Mouse (Mus musculus) forebrain, embryonic 11.5 days (tissue): ENCODE results near the gene Agmo. TPM values are rescaled to one million over a fixed set of nuclear protein-coding genes. Genes with fewer than 3 reads are reported as not detected.

Source experiments
- ATAC-seq: fragments of 200-750 bp; cut with Nextera tagmentation; replicated peaks from 2 replicates; pipeline ENCODE4 v1.8.0; 2017; ENCODE audit warnings: moderate TSS enrichment; ENCODE audit not compliant: low FRiP score
- DNase-seq: peaks from one replicate; pipeline ENCODE4 v3.0.0-alpha.2; 2017; ENCODE audit warnings: low spot score
- H3K27ac ChIP-seq: fragments of 300-500 bp; sonication (generic); 2 replicates; pipeline ENCODE4 v1.5.1; 2014; ENCODE audit warnings: low read depth, low read length
- H3K27me3 ChIP-seq: fragments of 300-500 bp; sonication (generic); 2 replicates; pipeline ENCODE4 v1.6.1; 2014; ENCODE audit warnings: mild to moderate bottlenecking, low read length, mixed read lengths; ENCODE audit not compliant: control insufficient read depth, insufficient read depth
- H3K36me3 ChIP-seq: fragments of 300-500 bp; sonication (generic); 2 replicates; pipeline ENCODE4 v1.6.1; 2014; ENCODE audit warnings: mild to moderate bottlenecking, low read length, moderate library complexity, mixed read lengths; ENCODE audit not compliant: control insufficient read depth, insufficient read depth
- H3K4me1 ChIP-seq: fragments of 300-500 bp; sonication (generic); replicated peaks from 2 replicates; pipeline ENCODE4 v1.6.1; 2014; ENCODE audit warnings: low read length, mixed read lengths; ENCODE audit not compliant: control insufficient read depth, insufficient read depth
- H3K4me2 ChIP-seq: fragments of 300-500 bp; sonication (generic); 2 replicates; pipeline ENCODE4 v1.6.1; 2014; ENCODE audit warnings: low read depth, mild to moderate bottlenecking, low read length, moderate library complexity, mixed read lengths; ENCODE audit not compliant: severe bottlenecking
- H3K4me3 ChIP-seq: fragments of 300-500 bp; sonication (generic); 2 replicates; pipeline ENCODE4 v1.5.1; 2014; ENCODE audit warnings: low read depth, low read length
- H3K9ac ChIP-seq: fragments of 300-500 bp; sonication (generic); 2 replicates; pipeline ENCODE4 v1.6.1; 2014; ENCODE audit warnings: low read length
- H3K9me3 ChIP-seq: fragments of 300-500 bp; sonication (generic); 2 replicates; pipeline ENCODE4 v1.6.1; 2016; ENCODE audit warnings: low read length, mixed read lengths; ENCODE audit not compliant: control insufficient read depth
- WGBS: fragments of 180-500 bp; shearing (Covaris S2); extraction: QIAGEN DNeasy Blood & Tissue Kit; methylation state at CpG from one replicate; pipeline ENCODE4 v1.1.7; 2014; 5-methylcytosine and 5-hydroxymethylcytosine counted together
- polyA plus RNA-seq: library from polyadenylated mRNA; unstranded; fragments of >200 nt; fragmentation: Nextera tagmentation; extraction: Ambion mirVana; gene quantifications from 2 replicates; pipeline ENCODE4 v1.2.1, GENCODE M21; 2014

Gene Agmo
- polyA plus RNA-seq, 1 experiment from 2014 or later = 0.37 TPM

GRCm38 (mm10) chr12:37540994-37541393 is 299.6 kb downstream of the Agmo start:
- Histone ChIP-seq H3K36me3 (no peaks in the 10 kb centered on the region), H3K9me3 (no peaks in the 10 kb centered on the region), H3K4me2 (no peak overlapping the region), H3K9ac (no peak overlapping the region), H3K27me3 (no peaks in the 10 kb centered on the region), H3K4me3 (no peak overlapping the region), H3K27ac (no peak overlapping the region), H3K4me1 (no peaks in the 10 kb centered on the region)
- DNase-seq = no peak
- no peak for ATAC-seq
- 93% methylated on average over 1 of the region's 1 CpGs for WGBS

- no peak for DNase-seq
- Histone ChIP-seq H3K27me3 (no peaks in the 10 kb centered on the region), H3K9ac (no peak overlapping the region), H3K27ac (no peak overlapping the region), H3K4me3 (no peak overlapping the region), H3K4me2 (no peak overlapping the region), H3K4me1 (no peaks in the 10 kb centered on the region), H3K9me3 (no peaks in the 10 kb centered on the region), H3K36me3 (no peaks in the 10 kb centered on the region)
- 64% methylated on average over 1 of the region's 1 CpGs for WGBS
- ATAC-seq = no peak
Measured at GRCm38 (mm10) chr12:37558284-37558683, 316.8 kb downstream of the Agmo start.

GRCm38 (mm10) chr12:37565882-37566596 is 324.6 kb downstream of the Agmo start:
- Histone ChIP-seq H3K4me1 (no peaks in the 10 kb centered on the region), H3K27ac (no peak overlapping the region), H3K9me3 (no peaks in the 10 kb centered on the region), H3K36me3 (no peaks in the 10 kb centered on the region), H3K4me3 (no peak overlapping the region), H3K27me3 (no peaks in the 10 kb centered on the region), H3K9ac (no peak overlapping the region), H3K4me2 (no peak overlapping the region)
- no peak for ATAC-seq
- no peak for DNase-seq
- 82% methylated on average over 5 of the region's 5 CpGs for WGBS

- no peaks in the 10 kb centered on the region for H3K36me3 ChIP-seq
- no peak for ATAC-seq
- WGBS = 65% methylated on average over 3 of the region's 3 CpGs
- no peaks in the 10 kb centered on the region for H3K4me1 ChIP-seq
- H3K27ac ChIP-seq = no peak overlapping the region
- no peak overlapping the region for H3K4me3 ChIP-seq
- no peak overlapping the region for H3K9ac ChIP-seq
- DNase-seq = no peak
- H3K27me3 ChIP-seq = no peaks in the 10 kb centered on the region
- no peaks in the 10 kb centered on the region for H3K9me3 ChIP-seq
- no peak overlapping the region for H3K4me2 ChIP-seq
Measured at GRCm38 (mm10) chr12:37571922-37572321, 330.5 kb downstream of the Agmo start.

GRCm38 (mm10) chr12:37582777-37583176 is 341.3 kb downstream of the Agmo start:
- no peak overlapping the region for H3K27ac ChIP-seq
- ATAC-seq = no peak
- no peak for DNase-seq

GRCm38 (mm10) chr12:37592853-37593252 is 351.4 kb downstream of the Agmo start:
- Histone ChIP-seq H3K36me3 (no peaks in the 10 kb centered on the region), H3K9ac (no peak overlapping the region), H3K4me3 (no peak overlapping the region), H3K4me2 (no peak overlapping the region), H3K9me3 (no peaks in the 10 kb centered on the region), H3K4me1 (no peaks in the 10 kb centered on the region), H3K27me3 (no peaks in the 10 kb centered on the region), H3K27ac (no peak overlapping the region)
- 80% methylated on average over 3 of the region's 3 CpGs for WGBS
- no peak for ATAC-seq
- DNase-seq = no peak

More at GRCm38 (mm10) chr12:37582777-37583176, 341.3 kb downstream of the Agmo start:
- WGBS = 80% methylated on average over 8 of the region's 8 CpGs
- Histone ChIP-seq H3K9ac (no peak overlapping the region), H3K36me3 (no peaks in the 10 kb centered on the region), H3K4me2 (no peak overlapping the region), H3K27me3 (no peaks in the 10 kb centered on the region), H3K9me3 (no peaks in the 10 kb centered on the region), H3K4me3 (no peak overlapping the region), H3K4me1 (no peaks in the 10 kb centered on the region)

GRCm38 (mm10) chr12:37612837-37613236 is 371.4 kb downstream of the Agmo start:
- H3K27ac ChIP-seq = no peak overlapping the region
- no peaks in the 10 kb centered on the region for H3K4me1 ChIP-seq
- H3K4me3 ChIP-seq = no peak overlapping the region
- H3K36me3 ChIP-seq = no peaks in the 10 kb centered on the region
- WGBS = 95% methylated on average over 4 of the region's 4 CpGs
- no peaks in the 10 kb centered on the region for H3K9me3 ChIP-seq
- DNase-seq (no peak), ATAC-seq (no peak)
- H3K27me3 ChIP-seq = no peaks in the 10 kb centered on the region
- no peak overlapping the region for H3K9ac ChIP-seq
- H3K4me2 ChIP-seq = no peak overlapping the region

GRCm38 (mm10) chr12:37614769-37615168 is 373.3 kb downstream of the Agmo start:
- Histone ChIP-seq H3K4me2 (no peak overlapping the region), H3K9ac (no peak overlapping the region), H3K36me3 (no peaks in the 10 kb centered on the region), H3K27me3 (no peaks in the 10 kb centered on the region), H3K9me3 (no peaks in the 10 kb centered on the region), H3K27ac (no peak overlapping the region), H3K4me1 (no peaks in the 10 kb centered on the region), H3K4me3 (no peak overlapping the region)
- WGBS = 88% methylated on average over 2 of the region's 2 CpGs
- no peak for ATAC-seq
- DNase-seq = no peak

GRCm38 (mm10) chr12:37624078-37624477 is 382.6 kb downstream of the Agmo start:
- H3K27me3 ChIP-seq = no peaks in the 10 kb centered on the region
- no peak overlapping the region for H3K9ac ChIP-seq
- H3K9me3 ChIP-seq = no peaks in the 10 kb centered on the region
- H3K36me3 ChIP-seq = no peaks in the 10 kb centered on the region
- ATAC-seq (no peak), DNase-seq (no peak)
- H3K4me2 ChIP-seq = no peak overlapping the region
- H3K4me3 ChIP-seq = no peak overlapping the region
- no peak overlapping the region for H3K27ac ChIP-seq
- no peaks in the 10 kb centered on the region for H3K4me1 ChIP-seq
